Mouse (Mus musculus) midbrain, embryonic 14.5 days (tissue): ENCODE measurements at regions not wholly inside any gene's neighbourhood (a gene's known extent, or its start where the extent isn't known, plus 50 kb on each side); places are given as distances from the start of the nearest gene placed in this dataset.
A peak's percentile ranks its signal among the peaks of the same experiment; 100 is the strongest.

ENCODE experiments used
- ATAC-seq: fragments of 200-750 bp; cut with Nextera tagmentation; 2 replicates; pipeline ENCODE4 v1.8.0; 2017; ENCODE audit warnings: moderate number of reproducible peaks, moderate library complexity; ENCODE audit not compliant: low FRiP score, low TSS enrichment
- DNase-seq: peaks from one replicate; pipeline ENCODE4 v3.0.0-alpha.2; 2015
- H3K27ac ChIP-seq: fragments of 300-500 bp; sonication (generic); replicated peaks from 2 replicates; pipeline ENCODE4 v1.5.1; 2014; ENCODE audit warnings: mild to moderate bottlenecking, low read depth, low read length, moderate library complexity
- H3K27me3 ChIP-seq: fragments of 300-500 bp; sonication (generic); 2 replicates; pipeline ENCODE4 v1.6.1; 2014; ENCODE audit warnings: low read length, control low read depth, mixed read lengths; ENCODE audit not compliant: control insufficient read depth, insufficient read depth
- H3K36me3 ChIP-seq: fragments of 300-500 bp; sonication (generic); 2 replicates; pipeline ENCODE4 v1.6.1; 2014; ENCODE audit warnings: low read length, control low read depth; ENCODE audit not compliant: control insufficient read depth, insufficient read depth
- H3K4me1 ChIP-seq: fragments of 300-500 bp; sonication (generic); 2 replicates; pipeline ENCODE4 v1.6.1; 2014; ENCODE audit warnings: mild to moderate bottlenecking, antibody characterized with exemption, low read length, control low read depth; ENCODE audit not compliant: control insufficient read depth, insufficient read depth
- H3K4me2 ChIP-seq: fragments of 300-500 bp; sonication (generic); 2 replicates; pipeline ENCODE4 v1.6.1; 2014; ENCODE audit warnings: mild to moderate bottlenecking, low read length, moderate library complexity
- H3K4me3 ChIP-seq: fragments of 300-500 bp; sonication (generic); replicated peaks from 2 replicates; pipeline ENCODE4 v1.5.1; 2014; ENCODE audit warnings: low read depth, low read length
- H3K9ac ChIP-seq: fragments of 300-500 bp; sonication (generic); replicated peaks from 2 replicates; pipeline ENCODE4 v1.6.1; 2014; ENCODE audit warnings: mild to moderate bottlenecking, low read length, moderate library complexity
- H3K9me3 ChIP-seq: fragments of 300-500 bp; sonication (generic); 2 replicates; pipeline ENCODE4 v1.6.1; 2016; ENCODE audit warnings: low read length, control low read depth, mixed read lengths; ENCODE audit not compliant: control insufficient read depth
- WGBS: fragments of 180-500 bp; shearing (Covaris S2); extraction: QIAGEN DNeasy Blood & Tissue Kit; methylation state at CpG from one replicate; pipeline ENCODE4 v1.1.7; 2014; 5-methylcytosine and 5-hydroxymethylcytosine counted together

- H3K4me1 ChIP-seq, result no peaks in the 10 kb centered on the region
- H3K4me3 ChIP-seq, result no peak overlapping the region
- H3K9me3 ChIP-seq, result no peaks in the 10 kb centered on the region
- H3K36me3 ChIP-seq, result no peaks in the 10 kb centered on the region
- no peak for DNase-seq
- H3K27me3 ChIP-seq, result no peaks in the 10 kb centered on the region
- no peak for ATAC-seq
- no peak overlapping the region for H3K9ac ChIP-seq
- WGBS, result 95% methylated on average over 6 of the region's 6 CpGs
- no peak overlapping the region for H3K4me2 ChIP-seq
- H3K27ac ChIP-seq, result no peak overlapping the region
These were observed 72.3 kb upstream of the Nek6 start for GRCm38 (mm10) chr2:38439191-38439590.

- H3K36me3 ChIP-seq, result no peaks in the 10 kb centered on the region
- ATAC-seq, result no peak
- H3K4me2 ChIP-seq, result no peak overlapping the region
- 80% methylated on average over 5 of the region's 5 CpGs for WGBS
- no peaks in the 10 kb centered on the region for H3K4me1 ChIP-seq
- no peak for DNase-seq
- no peak overlapping the region for H3K9ac ChIP-seq
- H3K27me3 ChIP-seq, result no peaks in the 10 kb centered on the region
- no peak overlapping the region for H3K27ac ChIP-seq
- no peak overlapping the region for H3K4me3 ChIP-seq
- H3K9me3 ChIP-seq, result no peaks in the 10 kb centered on the region
These were observed 71.5 kb upstream of the Nek6 start for GRCm38 (mm10) chr2:38439973-38440372.

GRCm38 (mm10) chr2:38449092-38449491 lies 62.4 kb upstream of the Nek6 start:
- Histone ChIP-seq H3K27me3 (no peaks in the 10 kb centered on the region), H3K4me1 (no peaks in the 10 kb centered on the region), H3K9me3 (no peaks in the 10 kb centered on the region), H3K4me3 (no peak overlapping the region), H3K4me2 (no peak overlapping the region), H3K27ac (no peak overlapping the region), H3K36me3 (no peaks in the 10 kb centered on the region), H3K9ac (no peak overlapping the region)
- WGBS, result 90% methylated on average over 6 of the region's 6 CpGs
- ATAC-seq, result no peak
- no peak for DNase-seq

- H3K36me3 ChIP-seq, result no peaks in the 10 kb centered on the region
- DNase-seq, result no peak
- no peaks in the 10 kb centered on the region for H3K4me1 ChIP-seq
- no peak overlapping the region for H3K4me2 ChIP-seq
- no peak for ATAC-seq
- H3K9ac ChIP-seq, result no peak overlapping the region
- no peaks in the 10 kb centered on the region for H3K27me3 ChIP-seq
- 93% methylated on average over 3 of the region's 3 CpGs for WGBS
- no peak overlapping the region for H3K27ac ChIP-seq
- H3K9me3 ChIP-seq, result no peaks in the 10 kb centered on the region
- H3K4me3 ChIP-seq, result no peak overlapping the region
These were observed 54.9 kb upstream of the Nek6 start for GRCm38 (mm10) chr2:38456571-38456970.

- no peaks in the 10 kb centered on the region for H3K27me3 ChIP-seq
- H3K4me1 ChIP-seq, result no peaks in the 10 kb centered on the region
- H3K27ac ChIP-seq, result no peak overlapping the region
- no peak overlapping the region for H3K9ac ChIP-seq
- no peak for DNase-seq
- no peak overlapping the region for H3K4me2 ChIP-seq
- no peaks in the 10 kb centered on the region for H3K9me3 ChIP-seq
- H3K4me3 ChIP-seq, result no peak overlapping the region
- WGBS, result 86% methylated on average over 2 of the region's 2 CpGs
- H3K36me3 ChIP-seq, result no peaks in the 10 kb centered on the region
- ATAC-seq, result peak; percentile 17; the same call in 1 of the 2 replicates
These were observed 51.1 kb upstream of the Nek6 start for GRCm38 (mm10) chr2:38460367-38460766.

GRCm38 (mm10) chr2:38460825-38461540 lies 50.5 kb upstream of the Nek6 start:
- Histone ChIP-seq H3K27ac (no peak overlapping the region), H3K9ac (no peak overlapping the region), H3K4me1 (no peaks in the 10 kb centered on the region), H3K4me3 (no peak overlapping the region), H3K9me3 (no peaks in the 10 kb centered on the region), H3K4me2 (no peak overlapping the region), H3K27me3 (no peaks in the 10 kb centered on the region), H3K36me3 (no peaks in the 10 kb centered on the region)
- DNase-seq (peak; percentile 81), ATAC-seq (peak; percentile 37)
- 64% methylated on average over 6 of the region's 6 CpGs for WGBS
